Mouse (Mus musculus) liver, embryonic 14.5 days (tissue): ENCODE results near the gene Fcho1. TPM values are rescaled to one million over a fixed set of nuclear protein-coding genes. Genes with fewer than 3 reads are reported as not detected.

Source experiments
- ATAC-seq: fragments of 200-750 bp; cut with Nextera tagmentation; 2 replicates; pipeline ENCODE4 v1.8.0; 2017; ENCODE audit warnings: moderate number of reproducible peaks, mild to moderate bottlenecking, moderate library complexity; ENCODE audit not compliant: insufficient read depth
- DNase-seq, 3 experiments: peaks; one replicate each; pipeline ENCODE4 v3.0.0-alpha.2; 2012 to 2013; ENCODE audit warnings: low read depth in 3 of 3, low spot score in 3 of 3
- H3K27ac ChIP-seq: fragments of 300-500 bp; sonication (generic); 2 replicates; pipeline ENCODE4 v1.5.1; 2014; ENCODE audit warnings: moderate library complexity, mild to moderate bottlenecking, control low read depth, inconsistent platforms
- H3K27me3 ChIP-seq: fragments of 300-500 bp; sonication (generic); 2 replicates; pipeline ENCODE4 v1.6.1; 2014; ENCODE audit warnings: mild to moderate bottlenecking, low read length, moderate library complexity; ENCODE audit not compliant: control insufficient read depth, insufficient read depth
- H3K36me3 ChIP-seq: fragments of 300-500 bp; sonication (generic); replicated peaks from 2 replicates; pipeline ENCODE4 v1.6.1; 2014; ENCODE audit warnings: low read depth; ENCODE audit not compliant: control insufficient read depth, insufficient read depth
- H3K4me1 ChIP-seq, 2 experiments: fragments of 200-500 bp in 1 of 2; fragments of 300-500 bp in 1 of 2; sonication (generic) in 1 of 2; replicated peaks; 2 replicates each; pipeline ENCODE4 v1.6.1; 2012 to 2014; ENCODE audit warnings: antibody characterized with exemption in 1 of 2, inconsistent platforms in 1 of 2, low read length in 1 of 2; ENCODE audit not compliant: control insufficient read depth in 2 of 2, insufficient read depth in 2 of 2
- H3K4me2 ChIP-seq: fragments of 300-500 bp; sonication (generic); 2 replicates; pipeline ENCODE4 v1.6.1; 2014; ENCODE audit warnings: low read depth, mild to moderate bottlenecking, control low read depth, moderate library complexity
- H3K4me3 ChIP-seq, 2 experiments: fragments of 200-500 bp in 1 of 2; fragments of 300-500 bp in 1 of 2; sonication (generic) in 1 of 2; 2 replicates each; pipeline ENCODE4 v1.5.1; 2012 to 2014; ENCODE audit warnings: low read depth in 2 of 2, low read length in 2 of 2, mild to moderate bottlenecking in 2 of 2, control low read depth in 1 of 2, inconsistent platforms in 1 of 2, moderate library complexity in 1 of 2; ENCODE audit not compliant: insufficient read depth in 1 of 2
- H3K9ac ChIP-seq: fragments of 300-500 bp; sonication (generic); replicated peaks from 2 replicates; pipeline ENCODE4 v1.6.1; 2014; ENCODE audit warnings: mild to moderate bottlenecking, control low read depth, moderate library complexity
- H3K9me3 ChIP-seq: fragments of 300-500 bp; sonication (generic); 2 replicates; pipeline ENCODE4 v1.6.1; 2016; ENCODE audit warnings: low read length, mixed read lengths; ENCODE audit not compliant: control insufficient read depth
- CTCF ChIP-seq: IDR thresholded peaks from 2 replicates; pipeline ENCODE4 v1.5.1; 2016; ENCODE audit warnings: antibody characterized with exemption, low read depth, control low read depth
- EP300 ChIP-seq: IDR thresholded peaks from 2 replicates; pipeline ENCODE4 v1.6.1; 2016; ENCODE audit warnings: antibody characterized with exemption, low read depth
- WGBS: fragments of 180-500 bp; shearing (Covaris S2); extraction: QIAGEN DNeasy Blood & Tissue Kit; methylation state at CpG from one replicate; pipeline ENCODE4 v1.1.7; 2014; ENCODE audit not compliant: insufficient replicate concordance; 5-methylcytosine and 5-hydroxymethylcytosine counted together
- polyA plus RNA-seq, 2 experiments: library from polyadenylated mRNA; depleted of rRNA in 1 of 2; stranded (reverse) in 1 of 2; unstranded in 1 of 2; fragments of >200 nt; fragmentation: Nextera tagmentation in 1 of 2; extraction: Ambion mirVana in 1 of 2; gene quantifications; 2 replicates each; pipeline versions ENCODE4 v1.2.1 to v1.2.3; 2012 to 2014

Gene Fcho1
- polyA plus RNA-seq, 2 experiments = 14.7 to 24.6 TPM

- TF ChIP-seq CTCF = no peak
- no peak for TF ChIP-seq EP300
- Histone ChIP-seq H3K4me3 (peak overlapping the region in 1 of 2 experiments; percentile 20; a peak in 1 of 4 replicates), H3K36me3 (no peaks in the 10 kb centered on the region), H3K4me1 (peaks cover 0 to 5% of the 10 kb centered on the region in 2 experiments; a peak in 1 of 4 replicates), H3K9ac (no peak overlapping the region), H3K27ac (no peak overlapping the region), H3K27me3 (peaks cover 23% of the 10 kb centered on the region), H3K9me3 (no peaks in the 10 kb centered on the region), H3K4me2 (peak overlapping the region; percentile 47)
- peak; percentile 71 for ATAC-seq
- peak; percentile 47 to 54 (median 51) for DNase-seq
- 2% methylated on average over 22 of the region's 22 CpGs for WGBS
Measured at GRCm38 (mm10) chr8:71665331-71666130, 60.0 kb downstream of the Fcho1 start.

- TF ChIP-seq CTCF (peak; percentile 97), EP300 (no peak)
- ATAC-seq = peak; percentile 19; the same call in 1 of the 2 replicates
- no peak overlapping the region for H3K4me3 ChIP-seq
- H3K9me3 ChIP-seq = no peaks in the 10 kb centered on the region
- H3K27ac ChIP-seq = no peak overlapping the region
- WGBS = 10% methylated on average over 36 of the region's 36 CpGs
- peaks cover 17% of the 10 kb centered on the region for H3K27me3 ChIP-seq
- H3K9ac ChIP-seq = no peak overlapping the region
- DNase-seq = peak; percentile 62 to 66 (median 62)
- no peaks in the 10 kb centered on the region for H3K4me1 ChIP-seq
- no peak overlapping the region for H3K4me2 ChIP-seq
- no peaks in the 10 kb centered on the region for H3K36me3 ChIP-seq
Measured at GRCm38 (mm10) chr8:71660325-71661120, 65.0 kb downstream of the Fcho1 start.

GRCm38 (mm10) chr8:71659751-71660150 lies 65.8 kb downstream of the Fcho1 start:
- no peak overlapping the region for H3K4me3 ChIP-seq
- no peak overlapping the region for H3K4me2 ChIP-seq
- ATAC-seq (no peak), DNase-seq (no peak)
- TF ChIP-seq EP300 (no peak), CTCF (no peak)
- WGBS = 32% methylated on average over 1 of the region's 1 CpGs
- H3K27me3 ChIP-seq = peaks cover 17% of the 10 kb centered on the region
- no peak overlapping the region for H3K9ac ChIP-seq
- H3K9me3 ChIP-seq = no peaks in the 10 kb centered on the region
- no peaks in the 10 kb centered on the region for H3K36me3 ChIP-seq
- H3K27ac ChIP-seq = no peak overlapping the region
- H3K4me1 ChIP-seq = no peaks in the 10 kb centered on the region

GRCm38 (mm10) chr8:71658515-71659049 lies 66.9 kb downstream of the Fcho1 start:
- Histone ChIP-seq H3K27me3 (peaks cover 23% of the 10 kb centered on the region), H3K4me2 (no peak overlapping the region), H3K9ac (no peak overlapping the region), H3K4me3 (no peak overlapping the region), H3K9me3 (no peaks in the 10 kb centered on the region), H3K27ac (no peak overlapping the region), H3K36me3 (no peaks in the 10 kb centered on the region), H3K4me1 (no peaks in the 10 kb centered on the region)
- 20% methylated on average over 17 of the region's 17 CpGs for WGBS
- DNase-seq = no peak
- TF ChIP-seq EP300 (no peak), CTCF (no peak)
- ATAC-seq = no peak

Other genes starting within 250 kb of the Fcho1 start
- 1.4 and 1.7 TPM in 2 replicates for gene Ano8, start 239.8 kb downstream of the Fcho1 start, polyA plus RNA-seq (2012; rRNA removed)
- gene Ano8, start 239.8 kb downstream of the Fcho1 start, polyA plus RNA-seq (2014; fragmentation: Nextera tagmentation; extraction: Ambion mirVana) = 0.14 and 0.15 TPM in 2 replicates
- gene Gtpbp3, start 237.6 kb downstream of the Fcho1 start, polyA plus RNA-seq (2012; rRNA removed) = 9.2 and 10.0 TPM in 2 replicates
- 1.3 and 1.8 TPM in 2 replicates for gene Gtpbp3, start 237.6 kb downstream of the Fcho1 start, polyA plus RNA-seq (2014; fragmentation: Nextera tagmentation; extraction: Ambion mirVana)
- gene Plvap, start 214.0 kb downstream of the Fcho1 start, polyA plus RNA-seq (2012; rRNA removed) = 15.4 and 16.8 TPM in 2 replicates
- gene Plvap, start 214.0 kb downstream of the Fcho1 start, polyA plus RNA-seq (2014; fragmentation: Nextera tagmentation; extraction: Ambion mirVana) = 15.9 and 18.4 TPM in 2 replicates
- 0.09 and 0.11 TPM in 2 replicates for gene Ccdc194, start 200.0 kb downstream of the Fcho1 start, polyA plus RNA-seq (2012; rRNA removed)
- 0.19 TPM in 1 of 2 replicates, not detected in the other for gene Ccdc194, start 200.0 kb downstream of the Fcho1 start, polyA plus RNA-seq (2014; fragmentation: Nextera tagmentation; extraction: Ambion mirVana)
- gene Bst2, start 188.3 kb downstream of the Fcho1 start, polyA plus RNA-seq (2012; rRNA removed) = 41.1 and 44.4 TPM in 2 replicates
- 12.2 and 14.2 TPM in 2 replicates for gene Bst2, start 188.3 kb downstream of the Fcho1 start, polyA plus RNA-seq (2014; fragmentation: Nextera tagmentation; extraction: Ambion mirVana)
- 21.1 and 25.6 TPM in 2 replicates for gene Mvb12a, start 182.8 kb downstream of the Fcho1 start, polyA plus RNA-seq (2012; rRNA removed)
- 31.1 and 35.2 TPM in 2 replicates for gene Mvb12a, start 182.8 kb downstream of the Fcho1 start, polyA plus RNA-seq (2014; fragmentation: Nextera tagmentation; extraction: Ambion mirVana)
- 0.13 and 0.25 TPM in 2 replicates for gene Tmem221, start 166.8 kb downstream of the Fcho1 start, polyA plus RNA-seq (2012; rRNA removed)
- 0.37 and 0.39 TPM in 2 replicates for gene Tmem221, start 166.8 kb downstream of the Fcho1 start, polyA plus RNA-seq (2014; fragmentation: Nextera tagmentation; extraction: Ambion mirVana)
- not detected in 2 replicates for gene Nxnl1, start 159.1 kb downstream of the Fcho1 start, polyA plus RNA-seq (2012; rRNA removed)
- gene Nxnl1, start 159.1 kb downstream of the Fcho1 start, polyA plus RNA-seq (2014; fragmentation: Nextera tagmentation; extraction: Ambion mirVana) = 0.06 TPM in 2 replicates
- gene Slc27a1, start 156.8 kb downstream of the Fcho1 start, polyA plus RNA-seq (2012; rRNA removed) = 1.9 and 2.4 TPM in 2 replicates
- gene Slc27a1, start 156.8 kb downstream of the Fcho1 start, polyA plus RNA-seq (2014; fragmentation: Nextera tagmentation; extraction: Ambion mirVana) = 0.28 and 0.71 TPM in 2 replicates
- 45.6 and 58.5 TPM in 2 replicates for gene Pgls, start 133.5 kb downstream of the Fcho1 start, polyA plus RNA-seq (2012; rRNA removed)
- 104 and 105 TPM in 2 replicates for gene Pgls, start 133.5 kb downstream of the Fcho1 start, polyA plus RNA-seq (2014; fragmentation: Nextera tagmentation; extraction: Ambion mirVana)
- gene Fam129c, start 128.1 kb downstream of the Fcho1 start, polyA plus RNA-seq (2012; rRNA removed) = 1.1 TPM in 2 replicates
- 0.56 and 0.99 TPM in 2 replicates for gene Fam129c, start 128.1 kb downstream of the Fcho1 start, polyA plus RNA-seq (2014; fragmentation: Nextera tagmentation; extraction: Ambion mirVana)
- gene Colgalt1, start 114.7 kb downstream of the Fcho1 start, polyA plus RNA-seq (2012; rRNA removed) = 30.9 and 31.4 TPM in 2 replicates
- 20.5 and 20.7 TPM in 2 replicates for gene Colgalt1, start 114.7 kb downstream of the Fcho1 start, polyA plus RNA-seq (2014; fragmentation: Nextera tagmentation; extraction: Ambion mirVana)
- 0.13 and 0.15 TPM in 2 replicates for gene Unc13a, start 54.0 kb downstream of the Fcho1 start, polyA plus RNA-seq (2012; rRNA removed)
- gene Unc13a, start 54.0 kb downstream of the Fcho1 start, polyA plus RNA-seq (2014; fragmentation: Nextera tagmentation; extraction: Ambion mirVana) = 0.18 and 0.34 TPM in 2 replicates
- 3.8 and 4.0 TPM in 2 replicates for gene Jak3, start 49.4 kb downstream of the Fcho1 start, polyA plus RNA-seq (2012; rRNA removed)
- gene Jak3, start 49.4 kb downstream of the Fcho1 start, polyA plus RNA-seq (2014; fragmentation: Nextera tagmentation; extraction: Ambion mirVana) = 3.0 and 3.1 TPM in 2 replicates
- 0.48 and 0.73 TPM in 2 replicates for gene Insl3, start 36.5 kb downstream of the Fcho1 start, polyA plus RNA-seq (2012; rRNA removed)
- 1.2 and 1.5 TPM in 2 replicates for gene Insl3, start 36.5 kb downstream of the Fcho1 start, polyA plus RNA-seq (2014; fragmentation: Nextera tagmentation; extraction: Ambion mirVana)
- gene B3gnt3, start 23.9 kb downstream of the Fcho1 start, polyA plus RNA-seq (2012; rRNA removed) = 2.2 and 2.5 TPM in 2 replicates
- gene B3gnt3, start 23.9 kb downstream of the Fcho1 start, polyA plus RNA-seq (2014; fragmentation: Nextera tagmentation; extraction: Ambion mirVana) = 1.8 and 2.0 TPM in 2 replicates
- 0.21 and 0.55 TPM in 2 replicates for gene Zfp709, start 156.3 kb upstream of the Fcho1 start, polyA plus RNA-seq (2012; rRNA removed)
- 1.7 and 2.2 TPM in 2 replicates for gene Zfp709, start 156.3 kb upstream of the Fcho1 start, polyA plus RNA-seq (2014; fragmentation: Nextera tagmentation; extraction: Ambion mirVana)
- 0.42 and 0.52 TPM in 2 replicates for gene Zfp882, start 182.9 kb upstream of the Fcho1 start, polyA plus RNA-seq (2012; rRNA removed)
- 0.51 and 0.53 TPM in 2 replicates for gene Zfp882, start 182.9 kb upstream of the Fcho1 start, polyA plus RNA-seq (2014; fragmentation: Nextera tagmentation; extraction: Ambion mirVana)
- gene Zfp617, start 182.9 kb upstream of the Fcho1 start, polyA plus RNA-seq (2012; rRNA removed) = 3.0 and 5.8 TPM in 2 replicates
- 6.7 and 7.4 TPM in 2 replicates for gene Zfp617, start 182.9 kb upstream of the Fcho1 start, polyA plus RNA-seq (2014; fragmentation: Nextera tagmentation; extraction: Ambion mirVana)
- gene Zfp961, start 225.3 kb upstream of the Fcho1 start, polyA plus RNA-seq (2012; rRNA removed) = 6.3 and 8.4 TPM in 2 replicates
- gene Zfp961, start 225.3 kb upstream of the Fcho1 start, polyA plus RNA-seq (2014; fragmentation: Nextera tagmentation; extraction: Ambion mirVana) = 9.2 and 11.5 TPM in 2 replicates